Mouse (Mus musculus) ovary, postnatal 36 days (tissue): ENCODE results near the gene Mnt.

Source experiments
- DNase-seq: peaks from one replicate; pipeline ENCODE4 v3.0.0; 2022; ENCODE audit warnings: low spot score, mixed read lengths

The Mnt gene

DNA sequence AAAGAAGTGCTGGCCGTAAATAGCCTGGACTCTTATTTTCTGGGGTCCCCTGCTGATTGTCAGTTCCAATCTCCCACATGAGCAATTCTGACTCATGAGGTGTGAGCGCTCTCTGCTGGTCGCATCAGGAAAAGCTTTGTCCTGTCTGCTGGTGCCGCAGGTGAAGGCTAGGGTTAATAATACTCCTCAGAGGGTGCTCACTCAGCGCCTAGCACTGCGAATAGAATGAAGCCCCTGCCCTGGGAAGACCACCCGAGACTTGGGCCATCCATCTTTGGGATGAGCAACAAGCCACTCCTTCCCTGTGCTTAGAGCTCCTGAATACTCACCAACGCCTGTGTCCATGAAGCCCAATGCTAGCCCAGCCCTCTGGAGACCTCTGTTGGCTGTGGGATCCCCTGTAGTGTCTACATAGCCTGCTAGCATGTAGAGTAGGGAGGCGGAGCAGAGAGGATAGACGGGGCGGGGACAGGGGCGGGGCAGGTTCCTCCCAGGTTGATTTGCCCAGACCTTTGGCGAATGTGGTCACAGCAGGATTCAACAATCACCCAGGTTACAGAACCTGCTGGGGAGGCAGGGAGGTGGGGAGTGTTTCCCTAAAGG is 17.3 kb downstream of the Mnt start:
- DNase-seq: peak; percentile 69

DNA sequence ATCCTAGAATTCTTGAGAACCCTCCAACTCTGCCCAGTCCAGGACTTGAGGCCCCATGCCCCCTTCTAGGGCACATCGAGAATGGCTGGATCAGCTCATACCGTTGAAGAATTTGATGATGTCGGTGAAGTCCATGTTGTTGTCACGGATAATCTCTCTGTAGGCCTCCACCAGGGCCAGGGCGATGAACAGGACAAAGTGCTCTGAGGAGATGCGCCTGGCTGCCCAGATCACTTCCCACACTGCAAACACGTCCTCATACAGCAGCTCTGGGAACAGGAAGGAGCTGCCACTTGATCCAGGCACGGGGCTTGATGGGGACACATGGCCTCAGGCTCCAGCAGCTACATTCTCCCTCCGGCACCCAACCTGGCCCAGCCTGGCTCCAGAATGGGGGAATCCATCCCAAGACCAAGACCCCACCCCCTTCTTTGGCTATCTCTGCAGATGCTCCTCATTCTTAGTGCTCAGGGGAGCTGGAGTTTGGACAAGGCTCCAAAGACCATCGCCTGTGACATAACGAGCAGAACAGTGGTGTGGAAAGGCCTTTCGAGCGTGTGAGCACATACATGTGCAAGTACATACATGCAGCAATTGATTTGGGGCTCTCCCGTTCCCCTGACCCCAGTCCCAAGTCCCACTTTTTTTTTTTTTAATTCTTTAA is 20.4 kb downstream of the Mnt start:
- DNase-seq: no peak

DNA sequence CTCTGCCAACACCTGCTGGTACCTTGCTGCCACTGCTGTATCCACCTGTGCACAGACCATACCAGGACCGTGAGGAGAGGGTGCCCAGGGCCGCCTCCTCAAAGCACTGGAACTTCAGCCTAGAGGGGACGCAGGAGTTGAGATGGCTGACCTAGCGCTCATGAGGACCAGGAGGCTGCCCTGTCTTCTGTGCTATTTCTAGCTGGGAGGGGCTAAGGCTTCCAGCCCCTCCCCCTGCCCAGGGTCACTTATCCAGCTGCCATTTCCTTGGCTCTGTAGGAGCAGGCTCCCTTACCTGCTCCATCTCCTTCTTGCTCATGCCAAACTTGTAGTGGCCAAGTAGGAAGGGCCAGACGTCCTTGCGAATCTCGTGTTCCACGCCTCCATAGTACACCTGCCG is 27.0 kb downstream of the Mnt start:
- no peak for DNase-seq

DNA sequence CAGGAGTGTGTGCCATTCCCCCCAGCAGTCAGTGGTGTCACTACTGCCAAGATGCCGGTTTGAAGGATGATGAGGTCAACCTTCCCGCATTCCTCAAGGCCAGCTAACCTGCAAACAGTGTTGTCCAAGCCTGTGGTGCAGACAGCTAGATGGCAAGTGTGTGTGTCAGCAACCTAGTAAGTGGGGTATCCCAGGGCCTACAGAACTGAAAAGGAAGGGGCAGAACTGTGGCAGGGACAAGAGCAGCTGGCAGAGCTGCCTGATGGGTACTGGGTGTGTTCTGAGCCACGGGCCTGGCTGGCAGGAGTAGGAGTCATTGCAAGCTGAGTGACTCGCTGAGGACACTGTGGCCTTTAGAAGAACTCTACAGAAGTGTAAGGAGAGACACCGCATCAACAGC is 31.4 kb downstream of the Mnt start:
- no peak for DNase-seq

DNA sequence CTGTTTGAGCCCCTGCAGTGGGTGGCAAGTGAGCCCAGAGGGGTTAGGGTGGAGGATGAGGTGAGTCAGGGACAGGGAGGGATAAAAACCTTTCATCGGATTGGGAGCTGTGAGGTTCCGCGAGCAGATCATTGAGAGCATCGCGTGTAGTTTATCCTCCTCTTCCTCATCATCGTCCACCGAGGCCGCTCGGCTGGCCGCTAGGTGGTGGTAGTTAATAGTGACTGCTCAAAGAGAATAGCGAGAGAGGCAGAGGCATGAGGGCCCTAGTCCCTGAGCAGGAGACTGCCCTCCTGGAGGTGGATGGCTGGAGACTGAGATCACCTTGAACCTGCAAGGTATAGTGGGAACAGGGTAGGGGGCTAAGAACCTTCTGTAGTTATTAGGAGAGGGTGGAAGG is 32.8 kb downstream of the Mnt start:
- DNase-seq: no peak

DNA sequence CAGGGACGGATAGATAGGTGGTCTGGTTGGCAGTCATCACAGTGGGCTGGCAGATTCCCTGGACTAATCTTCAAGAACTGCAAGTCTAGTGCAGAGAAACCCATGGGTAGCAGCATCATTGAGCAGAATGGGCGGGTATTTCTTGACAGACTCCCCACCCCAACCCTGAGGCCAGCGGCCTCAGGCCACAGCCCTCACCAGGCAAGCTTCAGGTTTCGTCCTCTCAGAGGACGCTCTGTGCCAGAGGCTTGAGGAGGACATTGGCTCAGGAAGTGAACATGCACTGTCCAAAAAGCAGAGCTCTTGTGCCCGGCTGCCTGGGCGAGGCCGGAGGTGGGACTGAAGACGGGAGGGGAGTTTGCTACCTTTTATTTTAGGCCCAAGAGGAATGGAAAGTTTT is 33.7 kb downstream of the Mnt start:
- no peak for DNase-seq

DNA sequence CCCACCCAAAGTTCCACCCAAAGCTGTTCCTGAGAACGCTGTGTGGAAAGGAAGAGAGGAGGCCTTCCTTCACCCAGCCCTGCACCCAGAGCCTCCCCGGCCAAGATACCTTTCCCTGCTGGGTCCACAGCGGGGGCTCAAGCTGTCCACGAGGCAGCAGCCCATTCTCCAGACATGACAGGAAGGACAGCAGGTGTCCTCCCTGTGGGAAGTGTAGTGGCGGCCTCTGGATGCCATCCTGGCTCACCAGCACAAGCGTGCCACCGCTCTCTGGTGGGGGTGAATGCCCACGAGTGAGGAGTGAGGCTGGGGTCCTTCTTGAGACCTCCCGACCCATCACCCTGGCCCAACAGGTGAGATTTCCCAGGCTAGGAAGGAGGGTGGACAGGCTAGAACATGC is 34.5 kb downstream of the Mnt start:
- DNase-seq: no peak

DNA sequence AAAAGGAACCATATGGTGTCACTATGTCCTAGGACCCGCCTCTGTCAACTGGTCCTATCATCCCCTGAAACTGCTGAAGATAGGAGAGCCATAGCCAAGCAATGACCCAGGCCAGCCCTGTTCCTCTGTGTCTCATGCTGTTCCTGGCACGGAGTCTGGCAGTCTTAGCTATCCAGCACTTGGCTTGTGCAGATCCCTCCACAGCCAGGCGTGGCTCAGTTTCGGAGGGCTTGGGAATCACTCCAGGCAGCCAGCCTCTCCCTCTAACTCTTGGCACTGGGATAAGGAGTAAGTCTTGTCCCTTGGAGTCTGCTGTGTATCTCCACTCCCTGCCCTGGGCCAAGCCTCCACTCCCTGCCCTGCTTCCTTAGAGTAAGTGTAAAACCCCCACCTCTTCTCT is 35.9 kb downstream of the Mnt start:
- DNase-seq: peak; percentile 67

DNA sequence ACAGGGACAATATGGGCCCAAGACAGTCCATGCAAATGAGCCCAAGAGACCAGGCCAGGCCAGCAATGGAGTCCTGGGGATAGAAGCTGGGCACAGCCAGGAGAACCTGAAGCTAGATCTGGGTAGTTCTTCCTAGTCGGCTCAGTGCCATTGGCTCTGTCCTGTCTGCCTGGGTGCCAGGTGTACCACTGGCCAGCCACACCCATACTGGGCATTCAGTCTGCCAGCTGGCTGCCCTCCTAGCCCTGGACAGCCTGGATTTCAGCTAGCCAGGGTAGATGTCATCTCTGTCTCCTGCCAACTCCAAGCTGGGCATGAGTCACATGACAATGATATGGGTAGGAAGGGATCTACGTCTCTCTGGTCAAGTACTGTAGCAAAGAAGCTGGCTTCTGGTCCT is 36.5 kb downstream of the Mnt start:
- peak; percentile 54 for DNase-seq

DNA sequence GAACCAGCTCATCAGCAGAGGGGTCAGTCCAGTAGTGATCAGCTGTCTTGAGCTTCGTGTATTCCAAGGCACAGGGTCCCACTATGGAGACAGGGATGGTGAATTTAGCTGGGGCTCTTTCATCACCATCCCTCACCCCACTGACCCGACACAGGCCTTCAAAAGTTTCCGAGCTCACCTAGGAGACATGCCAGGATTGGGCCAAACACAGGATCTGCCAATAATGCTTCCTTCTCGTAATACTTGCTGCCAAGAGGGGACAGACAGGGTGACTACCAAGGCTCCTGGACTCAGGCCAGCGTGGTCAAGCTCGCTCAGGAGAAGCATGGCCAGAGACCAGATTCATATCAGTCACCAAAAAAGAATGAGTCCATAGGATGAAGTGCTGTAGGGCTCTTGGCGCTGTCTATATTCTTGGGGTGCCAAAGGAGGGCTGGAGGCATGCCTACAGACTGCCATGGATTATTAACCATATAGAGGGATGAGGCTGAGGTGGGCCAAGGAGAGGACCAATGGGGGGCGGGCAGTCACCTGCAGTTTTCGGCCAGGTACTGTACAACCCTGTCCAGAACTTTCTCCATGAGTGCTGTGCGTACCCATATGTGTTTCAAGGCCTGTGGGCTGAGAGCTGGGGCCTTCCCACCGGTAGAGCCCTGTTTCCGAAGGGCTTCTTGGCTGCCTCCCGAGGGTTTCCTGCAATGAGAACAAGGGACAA is 37.5 kb downstream of the Mnt start:
- DNase-seq: no peak

DNA sequence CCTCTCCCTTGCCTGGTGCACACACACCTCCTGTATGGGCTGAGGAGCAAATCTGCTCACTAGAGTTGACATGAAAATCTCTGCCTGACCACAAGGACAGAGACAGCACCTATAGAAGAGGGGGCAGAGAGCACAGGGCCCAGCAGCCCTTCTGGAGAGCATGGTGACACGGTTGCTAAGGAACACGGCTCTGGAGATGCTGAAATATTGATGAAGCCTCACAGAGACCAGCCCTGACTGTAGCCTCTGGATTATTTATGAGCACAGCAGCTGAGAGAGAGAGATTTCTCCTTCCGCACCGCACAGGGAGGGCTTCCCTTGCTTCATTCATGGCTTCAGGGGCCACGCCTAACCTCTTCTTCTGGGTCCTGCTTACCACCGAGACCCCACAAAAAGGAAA is 38.9 kb downstream of the Mnt start:
- DNase-seq: no peak

DNA sequence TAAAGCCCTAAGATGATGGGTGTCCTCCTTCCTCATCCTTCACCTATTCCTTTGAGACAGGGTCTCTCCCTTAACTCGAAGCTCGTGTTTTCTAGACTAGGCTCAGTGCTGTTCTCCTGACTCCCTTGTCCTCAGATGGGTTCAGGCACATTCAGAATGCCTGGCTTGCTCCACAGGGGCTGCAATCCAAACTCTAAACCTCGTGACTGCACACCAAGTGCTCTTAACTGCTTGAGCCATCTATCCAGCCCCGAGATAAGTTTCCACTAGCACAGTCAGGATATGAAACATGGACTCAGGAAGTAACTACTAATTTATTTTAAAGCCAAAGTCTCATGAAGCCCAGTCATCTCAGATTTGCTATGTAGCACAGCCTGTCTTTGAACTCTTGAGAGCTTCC is 39.8 kb downstream of the Mnt start:
- DNase-seq: no peak

DNA sequence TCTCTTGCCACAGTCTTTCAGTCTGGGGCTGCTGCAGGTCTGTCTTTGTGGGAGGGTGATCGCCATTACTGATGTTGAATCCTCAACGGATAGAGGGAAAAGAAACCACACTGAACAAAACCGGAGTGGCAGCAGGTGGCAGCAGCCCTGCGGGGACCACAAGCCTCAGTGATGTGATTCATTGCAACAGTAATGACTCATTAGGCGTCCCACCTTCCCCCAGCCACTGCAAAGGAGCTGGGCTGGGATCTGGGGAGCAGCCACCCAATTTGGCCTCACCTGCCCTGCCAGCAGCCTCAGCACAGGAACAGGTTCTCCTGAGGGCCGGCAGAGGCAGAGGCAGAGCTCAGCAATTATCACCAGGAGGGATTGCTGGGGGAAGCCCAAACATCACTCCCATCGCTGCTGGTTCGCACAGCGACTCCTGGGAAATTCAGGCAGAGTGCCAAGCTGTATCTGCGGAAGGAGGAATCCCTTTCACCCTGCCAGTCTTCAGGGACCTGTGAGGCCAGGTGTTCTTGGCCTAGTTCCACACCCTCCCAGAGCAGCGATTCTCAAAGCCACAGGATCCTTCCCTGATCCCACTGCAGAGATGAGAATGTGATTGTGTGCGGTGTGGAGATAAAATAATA is 40.4 kb downstream of the Mnt start:
- DNase-seq: no peak

DNA sequence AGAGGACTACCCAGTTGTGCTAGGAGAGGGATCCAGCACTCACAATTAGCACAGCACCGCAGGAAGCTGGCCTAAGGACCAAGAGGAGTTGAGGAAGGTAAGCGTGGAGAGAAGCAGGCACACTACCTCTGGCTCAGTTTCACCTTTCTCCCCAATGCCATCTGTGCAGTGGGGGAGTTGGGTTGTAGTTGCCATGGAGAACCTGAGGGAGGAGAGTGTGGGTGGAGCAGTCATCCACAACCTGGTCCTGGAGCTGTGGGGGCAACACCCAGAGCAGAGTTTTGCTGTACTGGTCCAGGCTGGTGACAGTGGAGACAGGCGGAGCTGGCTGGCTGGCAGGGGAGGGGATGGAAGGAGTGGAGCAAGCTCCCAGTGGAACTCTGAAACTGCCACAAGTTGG is 43.9 kb downstream of the Mnt start:
- DNase-seq: no peak

DNA sequence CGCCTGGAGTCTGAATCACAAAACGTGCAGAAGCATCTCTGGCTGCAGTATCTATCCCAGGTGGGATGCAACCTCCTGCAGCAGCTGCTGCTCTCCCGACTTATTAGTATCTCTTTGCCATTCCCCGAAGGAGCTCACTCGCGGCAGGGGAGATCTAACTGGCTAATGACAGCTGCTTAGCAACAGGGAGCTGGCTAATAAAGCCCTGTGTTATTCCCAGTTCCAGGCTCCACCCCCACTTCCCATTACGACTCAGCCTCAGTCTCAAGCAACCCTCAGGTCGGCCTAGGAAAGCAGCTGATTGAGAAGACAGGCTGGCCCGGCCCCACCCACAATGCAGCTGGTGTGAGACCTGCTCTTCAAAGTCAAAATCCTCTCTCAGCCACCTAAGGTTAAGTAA is 46.1 kb downstream of the Mnt start:
- peak; percentile 31 for DNase-seq

DNA sequence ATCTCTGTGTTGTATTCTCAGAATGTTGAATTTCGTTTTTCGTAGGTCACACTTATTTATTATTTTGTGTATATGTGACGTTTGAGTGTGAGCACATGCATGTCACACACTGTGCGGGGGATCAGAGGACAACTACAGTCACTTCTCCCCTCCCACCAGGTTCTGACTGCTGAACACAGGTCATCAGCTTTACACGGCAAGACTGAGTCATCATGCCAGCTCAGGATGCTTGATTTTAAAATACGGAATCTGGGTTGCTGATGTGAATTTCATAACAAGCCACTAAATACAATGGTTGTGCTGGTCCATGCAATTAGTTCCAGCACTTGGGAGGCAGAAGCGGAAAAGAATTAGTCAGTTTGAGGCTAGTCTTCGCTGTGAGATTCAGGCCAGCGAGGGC is 50.3 kb downstream of the Mnt start:
- no peak for DNase-seq

DNA sequence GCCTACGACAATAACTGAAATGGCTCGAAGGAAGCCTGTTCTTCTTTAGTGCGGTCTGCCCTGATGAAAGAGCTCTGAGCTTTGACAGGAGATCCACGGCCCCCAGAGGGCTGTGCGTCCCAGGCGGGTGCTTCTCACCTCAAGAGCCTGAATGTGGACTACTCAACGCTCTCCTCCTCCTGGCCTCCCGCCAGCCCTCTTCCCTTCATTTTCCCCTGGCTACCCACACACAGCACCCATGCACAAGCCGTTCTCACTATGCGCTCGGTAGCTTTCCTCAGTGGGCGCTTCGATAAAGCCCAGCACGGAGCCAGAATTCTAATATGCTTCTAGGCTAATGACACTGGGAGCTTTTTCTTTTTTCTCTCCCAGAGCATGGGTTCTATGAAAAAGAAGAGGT is 51.3 kb downstream of the Mnt start:
- DNase-seq: no peak

DNA sequence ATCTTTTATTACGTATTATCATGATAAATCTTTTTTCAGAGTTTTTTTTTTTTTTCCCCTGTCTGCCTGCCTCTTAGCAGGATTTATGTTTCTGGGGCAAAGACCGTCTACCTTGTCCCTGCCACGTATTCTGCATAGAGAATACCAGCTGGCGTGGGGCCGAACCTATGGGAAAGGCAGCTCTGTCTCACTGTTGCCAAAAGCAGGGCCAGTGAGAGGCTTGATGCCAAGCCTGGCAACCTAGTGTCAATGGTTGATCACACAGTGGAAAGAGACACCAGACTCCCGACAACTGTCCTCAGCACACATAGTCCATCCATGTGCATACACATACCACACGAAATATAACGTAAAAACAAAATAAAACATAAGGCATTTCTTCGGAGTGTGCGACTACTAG is 52.4 kb downstream of the Mnt start:
- no peak for DNase-seq

DNA sequence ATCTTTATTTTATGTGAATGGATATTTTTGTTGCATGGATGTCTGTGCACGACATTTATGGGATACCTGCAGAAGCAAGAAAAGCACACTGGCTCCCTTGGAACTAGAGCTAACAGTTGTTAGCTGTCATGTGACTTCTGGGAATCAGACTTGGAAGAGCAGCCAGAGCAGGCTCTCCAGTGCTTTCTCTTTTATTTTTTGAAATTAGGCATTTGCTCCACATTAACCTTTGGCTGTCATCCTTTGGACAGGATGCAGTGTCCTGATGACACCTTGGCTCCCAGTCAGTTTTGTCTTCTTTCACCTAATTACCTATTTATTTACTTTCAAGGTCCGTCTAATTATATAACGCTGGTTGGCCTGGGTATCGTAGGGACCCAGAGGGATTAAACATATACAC is 63.9 kb downstream of the Mnt start:
- no peak for DNase-seq
